Mouse (Mus musculus) liver, embryonic 11.5 days (tissue): ENCODE results near the gene Actbl2. TPM values are rescaled to one million over a fixed set of nuclear protein-coding genes. Genes with fewer than 3 reads are reported as not detected.
A peak's percentile ranks its signal among the peaks of the same experiment; 100 is the strongest.

ENCODE experiments used
- ATAC-seq: fragments of 200-750 bp; cut with Nextera tagmentation; replicated peaks from 2 replicates; pipeline ENCODE4 v1.8.0; 2017; ENCODE audit warnings: moderate number of reproducible peaks, mild to moderate bottlenecking, moderate TSS enrichment, moderate library complexity; ENCODE audit not compliant: low FRiP score
- DNase-seq: peaks from one replicate; pipeline ENCODE4 v3.0.0-alpha.2; 2017; ENCODE audit warnings: low spot score
- H3K27ac ChIP-seq: fragments of 300-500 bp; sonication (generic); 2 replicates; pipeline ENCODE4 v1.5.1; 2014; ENCODE audit warnings: mild to moderate bottlenecking, low read depth, low read length, control low read depth
- H3K27me3 ChIP-seq: fragments of 300-500 bp; sonication (generic); replicated peaks from 2 replicates; pipeline ENCODE4 v1.6.1; 2014; ENCODE audit warnings: low read length, mixed read lengths; ENCODE audit not compliant: control insufficient read depth, insufficient read depth
- H3K36me3 ChIP-seq: fragments of 300-500 bp; sonication (generic); 2 replicates; pipeline ENCODE4 v1.6.1; 2014; ENCODE audit warnings: mild to moderate bottlenecking, low read length, moderate library complexity, mixed read lengths; ENCODE audit not compliant: control insufficient read depth, insufficient read depth
- H3K4me1 ChIP-seq: fragments of 300-500 bp; sonication (generic); replicated peaks from 2 replicates; pipeline ENCODE4 v1.6.1; 2014; ENCODE audit warnings: low read length, mixed read lengths; ENCODE audit not compliant: control insufficient read depth, insufficient read depth
- H3K4me2 ChIP-seq: fragments of 300-500 bp; sonication (generic); 2 replicates; pipeline ENCODE4 v1.6.1; 2014; ENCODE audit warnings: mild to moderate bottlenecking, control low read depth, moderate library complexity
- H3K4me3 ChIP-seq: fragments of 300-500 bp; sonication (generic); 2 replicates; pipeline ENCODE4 v1.5.1; 2014; ENCODE audit warnings: low read depth, low read length, control low read depth
- H3K9ac ChIP-seq: fragments of 300-500 bp; sonication (generic); 2 replicates; pipeline ENCODE4 v1.6.1; 2014; ENCODE audit warnings: low read depth, low read length, control low read depth
- H3K9me3 ChIP-seq: fragments of 300-500 bp; sonication (generic); 2 replicates; pipeline ENCODE4 v1.6.1; 2016; ENCODE audit warnings: low read length, inconsistent platforms, mixed read lengths; ENCODE audit not compliant: control insufficient read depth
- WGBS: fragments of 180-500 bp; shearing (Covaris S2); extraction: QIAGEN DNeasy Blood & Tissue Kit; methylation state at CpG from one replicate; pipeline ENCODE4 v1.1.7; 2014; 5-methylcytosine and 5-hydroxymethylcytosine counted together
- polyA plus RNA-seq: library from polyadenylated mRNA; unstranded; fragments of >200 nt; fragmentation: Nextera tagmentation; extraction: Ambion mirVana; gene quantifications from 2 replicates; pipeline ENCODE4 v1.2.1, GENCODE M21; 2014

Actbl2 gene
- polyA plus RNA-seq: not detected in 2 replicates

- H3K36me3 ChIP-seq: no peaks in the 10 kb centered on the region
- no peaks in the 10 kb centered on the region for H3K4me1 ChIP-seq
- DNase-seq: no peak
- H3K27ac ChIP-seq: no peak within 1 kb of the TSS
- no peaks in the 10 kb centered on the region for H3K27me3 ChIP-seq
- ATAC-seq: no peak
- no peak within 1 kb of the TSS for H3K4me3 ChIP-seq
- 92% methylated on average over 5 of the region's 5 CpGs for WGBS
- no peak within 1 kb of the TSS for H3K9ac ChIP-seq
- H3K9me3 ChIP-seq: no peaks in the 10 kb centered on the region
- H3K4me2 ChIP-seq: no peak within 1 kb of the TSS
Measured at GRCm38 (mm10) chr13:111254713-111255112, at the start of gene Actbl2. Gene Actbl2 (plus strand): TSS chr13:111255013.

DNA sequence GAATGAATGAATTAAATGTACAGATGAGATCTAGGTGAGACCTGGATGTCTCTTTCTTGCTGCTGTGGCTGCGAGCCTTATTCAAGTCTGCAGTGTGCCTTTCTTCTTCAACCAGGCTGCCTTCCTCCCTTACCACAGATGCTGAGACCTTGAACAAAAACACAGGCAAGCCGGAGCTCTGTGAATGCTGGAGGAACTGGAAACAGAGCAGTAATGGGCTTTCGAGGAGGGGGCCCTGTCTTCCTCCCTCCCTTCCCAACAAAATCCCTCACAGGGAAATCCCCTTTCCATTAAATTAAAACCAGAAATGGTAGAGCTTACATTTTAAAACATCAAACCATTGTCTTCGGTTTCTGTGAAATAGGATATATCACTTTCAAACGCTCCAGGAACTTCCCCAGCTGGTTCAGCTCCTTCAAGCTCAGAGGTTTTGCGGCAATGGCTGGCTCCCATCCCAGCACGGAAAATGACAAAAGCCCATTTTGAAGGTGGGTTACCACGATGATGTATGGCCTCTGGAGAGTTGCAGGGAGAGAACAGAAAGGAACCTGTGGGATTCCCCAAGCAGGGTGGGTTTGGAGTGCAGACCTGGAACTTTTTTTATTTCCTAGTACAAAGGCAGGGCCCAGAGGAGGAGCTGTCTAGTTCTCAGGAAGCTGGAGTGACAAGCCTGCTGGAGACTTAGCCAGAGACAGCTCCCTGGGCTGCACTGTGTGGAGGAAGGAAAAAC, 44.0 kb upstream of the Actbl2 start:
- 61% methylated on average over 8 of the region's 8 CpGs for WGBS
- Histone ChIP-seq H3K36me3 (no peaks in the 10 kb centered on the region), H3K27me3 (no peaks in the 10 kb centered on the region), H3K9me3 (no peaks in the 10 kb centered on the region), H3K4me3 (no peak overlapping the region), H3K4me1 (no peaks in the 10 kb centered on the region), H3K27ac (no peak overlapping the region; the same call in 1 of the 2 replicates), H3K9ac (no peak overlapping the region), H3K4me2 (no peak overlapping the region)
- ATAC-seq: no peak
- DNase-seq: no peak

GRCm38 (mm10) chr13:111228768-111229167, 26.0 kb upstream of the Actbl2 start:
- ATAC-seq (no peak), DNase-seq (no peak)
- Histone ChIP-seq H3K4me1 (0 out of 2 replicates have a peak, but pooled peaks cover 3% of the 10 kb centered on the region), H3K9ac (no peak overlapping the region), H3K4me3 (no peak overlapping the region), H3K36me3 (no peaks in the 10 kb centered on the region), H3K9me3 (no peaks in the 10 kb centered on the region), H3K27ac (no peak overlapping the region), H3K27me3 (no peaks in the 10 kb centered on the region), H3K4me2 (no peak overlapping the region)
- WGBS: 60% methylated on average over 5 of the region's 5 CpGs

DNA sequence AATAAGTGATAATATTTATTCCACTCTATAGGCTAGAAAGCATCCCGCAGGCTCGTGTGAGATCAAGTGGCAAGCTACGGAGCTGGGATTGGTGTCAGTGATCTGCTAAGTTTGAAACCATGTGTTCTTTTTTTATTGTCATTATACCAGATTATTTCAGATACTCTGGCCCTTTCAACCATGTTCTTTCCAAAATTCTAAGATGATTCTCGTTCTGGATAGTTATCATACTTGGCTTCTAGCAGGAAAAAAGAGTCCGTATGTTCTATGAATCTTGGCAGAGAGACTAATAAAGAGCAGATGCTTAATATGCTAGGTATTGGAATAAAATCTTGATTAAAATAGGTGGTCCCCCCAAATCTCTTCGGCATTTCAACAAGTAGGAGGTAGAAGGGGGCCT, 25.3 kb upstream of the Actbl2 start:
- 0 out of 2 replicates have a peak, but pooled peaks cover 3% of the 10 kb centered on the region for H3K4me1 ChIP-seq
- no peaks in the 10 kb centered on the region for H3K27me3 ChIP-seq
- ATAC-seq (no peak), DNase-seq (no peak)
- WGBS: 85% methylated on average over 6 of the region's 6 CpGs
- no peak overlapping the region for H3K4me2 ChIP-seq
- no peak overlapping the region for H3K27ac ChIP-seq
- H3K36me3 ChIP-seq: no peaks in the 10 kb centered on the region
- H3K9ac ChIP-seq: no peak overlapping the region
- H3K4me3 ChIP-seq: no peak overlapping the region
- H3K9me3 ChIP-seq: no peaks in the 10 kb centered on the region

- Histone ChIP-seq H3K9me3 (no peaks in the 10 kb centered on the region), H3K4me2 (no peak overlapping the region), H3K9ac (no peak overlapping the region), H3K4me1 (0 out of 2 replicates have a peak, but pooled peaks cover 3% of the 10 kb centered on the region), H3K4me3 (no peak overlapping the region), H3K27ac (no peak overlapping the region), H3K36me3 (no peaks in the 10 kb centered on the region), H3K27me3 (no peaks in the 10 kb centered on the region)
- DNase-seq: no peak
- 74% methylated on average over 7 of the region's 7 CpGs for WGBS
- no peak for ATAC-seq
Measured at GRCm38 (mm10) chr13:111232416-111232815, 22.4 kb upstream of the Actbl2 start.

- ATAC-seq: 0 out of 2 replicates have a peak, but pooled peaks have one; percentile 26
- no peak overlapping the region for H3K27ac ChIP-seq
- no peak overlapping the region for H3K4me2 ChIP-seq
- H3K36me3 ChIP-seq: no peaks in the 10 kb centered on the region
- H3K27me3 ChIP-seq: no peaks in the 10 kb centered on the region
- H3K4me1 ChIP-seq: 0 out of 2 replicates have a peak, but pooled peaks cover 3% of the 10 kb centered on the region
- 48% methylated on average over 5 of the region's 5 CpGs for WGBS
- H3K9ac ChIP-seq: no peak overlapping the region
- H3K9me3 ChIP-seq: no peaks in the 10 kb centered on the region
- no peak overlapping the region for H3K4me3 ChIP-seq
- no peak for DNase-seq
Measured at GRCm38 (mm10) chr13:111233356-111233755, 21.5 kb upstream of the Actbl2 start.

- Histone ChIP-seq H3K4me3 (no peak overlapping the region), H3K9ac (no peak overlapping the region), H3K36me3 (no peaks in the 10 kb centered on the region), H3K9me3 (no peaks in the 10 kb centered on the region), H3K4me1 (0 out of 2 replicates have a peak, but pooled peaks cover 3% of the 10 kb centered on the region), H3K27me3 (no peaks in the 10 kb centered on the region), H3K27ac (no peak overlapping the region), H3K4me2 (no peak overlapping the region)
- DNase-seq (no peak), ATAC-seq (no peak)
- WGBS: 30% methylated on average over 3 of the region's 3 CpGs
Measured at GRCm38 (mm10) chr13:111234573-111234972, 20.2 kb upstream of the Actbl2 start.

- ATAC-seq: no peak
- DNase-seq: no peak
- 64% methylated on average over 6 of the region's 6 CpGs for WGBS
- no peaks in the 10 kb centered on the region for H3K36me3 ChIP-seq
- no peaks in the 10 kb centered on the region for H3K9me3 ChIP-seq
- no peak overlapping the region for H3K27ac ChIP-seq
- no peaks in the 10 kb centered on the region for H3K27me3 ChIP-seq
- H3K4me3 ChIP-seq: no peak overlapping the region
- H3K9ac ChIP-seq: no peak overlapping the region
- no peak overlapping the region for H3K4me2 ChIP-seq
- H3K4me1 ChIP-seq: 0 out of 2 replicates have a peak, but pooled peaks cover 3% of the 10 kb centered on the region
Measured at GRCm38 (mm10) chr13:111235719-111236166, 19.1 kb upstream of the Actbl2 start.

DNA sequence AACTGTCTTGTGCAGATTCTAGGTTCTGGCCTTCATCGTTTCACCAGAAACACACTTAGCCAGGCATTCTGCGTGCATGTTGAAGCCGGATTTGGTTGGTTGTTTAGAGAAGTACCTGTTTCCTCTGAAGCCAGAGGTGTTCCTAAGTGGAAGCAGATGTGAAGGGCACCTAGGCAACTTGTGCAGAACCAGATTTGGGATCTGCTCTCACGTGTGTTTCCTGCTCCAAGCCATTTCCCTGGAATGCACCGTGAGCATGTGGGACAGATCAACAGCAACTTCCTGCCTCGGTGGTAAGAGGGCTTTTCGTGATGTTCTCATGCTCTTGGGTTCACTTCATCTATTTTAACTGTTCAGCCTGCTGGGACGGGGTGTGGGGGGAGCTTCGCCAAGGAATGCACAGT, 18.4 kb upstream of the Actbl2 start:
- Histone ChIP-seq H3K4me3 (no peak overlapping the region), H3K27me3 (no peaks in the 10 kb centered on the region), H3K4me2 (no peak overlapping the region), H3K27ac (no peak overlapping the region), H3K9ac (no peak overlapping the region), H3K36me3 (no peaks in the 10 kb centered on the region), H3K9me3 (no peaks in the 10 kb centered on the region), H3K4me1 (0 out of 2 replicates have a peak, but pooled peaks cover 3% of the 10 kb centered on the region)
- ATAC-seq (no peak), DNase-seq (no peak)
- 70% methylated on average over 9 of the region's 9 CpGs for WGBS
